Mouse (Mus musculus): ENCODE measurements around the gene Aox1.

Aox1 gene

DNA sequence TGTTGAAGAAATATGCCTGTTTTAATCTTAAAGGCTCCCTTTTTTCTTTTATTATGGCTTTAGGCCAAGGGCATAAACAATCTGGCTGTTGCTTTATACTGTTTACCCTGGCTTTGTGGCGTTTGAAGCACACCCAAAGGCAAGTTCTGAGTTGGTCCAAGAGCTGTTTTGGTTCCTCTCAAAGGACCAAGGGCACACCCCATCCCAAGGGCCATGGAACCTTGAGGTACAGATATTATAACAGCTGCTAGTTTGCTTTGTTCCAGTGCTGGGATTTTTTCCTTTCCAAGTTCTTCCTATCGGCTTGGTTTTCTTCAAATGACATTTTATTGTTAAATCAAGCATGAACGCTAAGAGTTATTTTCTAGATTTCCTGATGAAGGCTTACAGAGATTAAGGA lies 35.9 kb downstream of the Aox1 start:
- DNase-seq (ENCODE audit: low spot score), result no peak

DNA sequence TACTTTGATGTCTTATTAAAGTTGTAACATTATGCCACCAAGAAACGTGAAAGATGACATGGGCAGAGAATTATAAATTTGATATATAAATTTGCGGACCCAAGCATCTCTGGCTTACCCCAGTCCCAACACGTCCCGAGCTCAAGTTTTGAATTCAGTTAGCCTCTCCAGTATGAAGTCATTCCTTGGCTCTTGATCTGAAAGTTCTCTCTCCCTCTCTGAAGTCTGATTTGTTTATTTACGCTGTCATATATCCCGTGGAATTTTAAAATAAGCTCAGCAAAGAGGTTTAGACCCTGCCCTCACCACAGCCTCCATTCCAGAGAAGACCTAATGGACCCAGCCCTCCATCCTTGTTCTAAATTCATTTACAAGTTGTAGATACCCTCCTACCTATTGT lies 39.5 kb downstream of the Aox1 start:
- DNase-seq (ENCODE audit: low spot score), result no peak

DNA sequence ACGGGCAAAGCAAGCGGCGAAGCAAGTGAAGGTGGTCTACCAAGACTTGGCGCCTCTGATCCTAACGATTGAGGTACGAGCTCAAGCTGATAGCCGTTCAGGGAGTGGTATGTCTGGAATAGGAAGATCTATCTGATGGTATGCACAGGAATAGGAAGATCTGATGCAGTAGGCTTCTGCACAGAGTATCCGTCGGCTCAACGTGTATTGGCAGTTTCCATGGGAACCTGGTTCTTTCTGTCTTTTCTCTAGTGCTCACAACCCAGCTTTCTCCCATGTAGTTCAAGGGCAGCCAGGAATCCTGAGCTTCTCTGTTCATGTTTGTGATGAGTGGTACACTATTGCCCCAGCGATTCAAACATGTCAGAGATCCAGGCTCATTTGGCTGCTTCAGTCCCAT lies 40.4 kb downstream of the Aox1 start:
- DNase-seq (ENCODE audit: low spot score), result no peak

DNA sequence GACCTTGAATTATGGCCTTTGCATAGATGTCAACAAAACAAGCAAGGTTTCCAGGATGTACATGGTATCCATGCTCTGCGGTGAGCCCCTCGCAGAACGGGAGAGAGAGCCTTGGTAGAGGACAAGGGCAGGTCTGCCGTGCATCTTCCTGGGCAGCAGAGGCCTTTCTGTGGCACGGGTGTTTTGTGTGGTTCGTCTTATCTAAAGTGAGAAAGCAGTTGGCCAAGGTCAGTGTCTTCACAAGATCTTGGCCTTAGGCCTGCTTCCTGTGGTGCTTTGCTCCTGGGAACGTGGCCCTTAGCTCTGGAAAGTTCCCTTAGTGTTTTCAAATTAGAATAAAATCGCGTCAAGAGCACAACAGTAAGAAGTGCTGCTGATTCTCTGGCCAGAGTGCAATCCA lies 41.3 kb downstream of the Aox1 start:
- no peak for DNase-seq (ENCODE audit: low spot score)

DNA sequence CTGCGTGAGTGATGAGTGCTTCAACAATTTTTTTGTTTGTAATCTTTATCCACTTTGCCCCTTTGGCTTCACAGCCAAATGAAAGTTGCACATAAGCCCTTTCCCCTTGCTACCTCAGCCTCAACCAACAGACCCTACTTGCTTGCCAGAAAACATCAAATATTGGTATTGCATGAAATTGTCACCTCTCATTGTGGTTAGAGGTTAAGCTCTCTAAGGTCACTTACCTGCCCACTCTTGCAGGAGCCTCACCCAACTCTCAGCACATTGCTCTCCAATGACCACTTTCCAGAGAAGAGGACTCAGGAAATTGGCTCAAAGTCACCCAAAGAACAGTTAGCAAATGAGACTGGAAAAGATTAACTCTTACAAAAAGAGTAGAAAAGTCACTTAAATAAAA lies 41.8 kb downstream of the Aox1 start:
- DNase-seq (ENCODE audit: low spot score), result no peak

DNA sequence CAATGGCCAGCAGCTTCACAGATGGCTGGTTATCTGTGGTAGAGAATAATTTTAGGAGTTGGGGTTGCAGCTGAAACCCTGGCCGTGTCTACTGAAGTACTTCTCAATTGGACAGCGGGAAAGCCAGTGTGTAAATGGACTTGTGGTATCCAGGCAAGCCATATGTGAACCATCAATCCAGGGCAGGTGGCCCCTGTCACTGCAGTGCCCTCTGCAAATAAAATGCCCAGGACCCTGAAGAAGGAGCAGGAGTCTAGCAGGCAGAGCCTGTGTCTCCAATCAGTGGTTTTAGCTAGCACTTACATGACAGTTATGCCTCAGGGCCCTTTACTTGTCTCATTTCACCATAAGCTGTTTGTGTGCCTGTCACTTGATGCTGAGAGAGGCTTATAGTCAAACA lies 42.7 kb downstream of the Aox1 start:
- no peak for DNase-seq (ENCODE audit: low spot score)

DNA sequence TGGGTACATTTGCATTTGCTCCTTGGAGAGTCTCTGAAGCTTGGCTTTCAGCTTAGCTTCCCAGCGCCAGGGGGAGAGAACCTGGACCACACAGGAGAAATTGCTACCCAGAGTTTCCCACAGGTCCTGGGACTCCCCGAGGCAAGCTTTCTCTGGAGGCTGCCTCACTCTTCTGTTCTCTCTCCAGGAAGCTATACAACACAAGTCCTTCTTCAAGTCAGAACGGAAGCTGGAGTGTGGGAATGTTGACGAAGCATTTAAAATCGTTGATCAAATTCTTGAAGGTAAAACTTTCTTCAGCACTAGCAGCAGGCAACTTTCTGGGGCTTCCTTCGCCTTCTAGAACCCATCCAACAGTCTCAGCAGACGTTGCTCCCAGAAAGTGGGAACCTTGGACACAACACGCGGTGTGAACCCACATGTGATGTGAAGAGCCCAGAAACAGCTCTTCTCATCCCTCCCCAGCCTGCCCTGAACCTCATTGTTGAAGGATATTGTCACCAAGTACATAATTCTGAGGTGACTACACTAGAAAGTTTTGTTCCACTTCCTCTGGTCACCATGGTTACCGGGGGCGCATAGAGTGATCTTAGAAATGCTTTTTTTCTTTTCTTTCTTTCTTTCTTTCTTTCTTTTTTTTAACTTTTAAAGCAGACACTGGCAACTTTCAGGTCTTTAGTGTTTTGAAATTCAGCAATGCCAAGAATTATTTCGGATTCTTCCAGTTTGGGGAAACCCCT lies 43.4 kb downstream of the Aox1 start:
- no peak for DNase-seq (ENCODE audit: low spot score)

DNA sequence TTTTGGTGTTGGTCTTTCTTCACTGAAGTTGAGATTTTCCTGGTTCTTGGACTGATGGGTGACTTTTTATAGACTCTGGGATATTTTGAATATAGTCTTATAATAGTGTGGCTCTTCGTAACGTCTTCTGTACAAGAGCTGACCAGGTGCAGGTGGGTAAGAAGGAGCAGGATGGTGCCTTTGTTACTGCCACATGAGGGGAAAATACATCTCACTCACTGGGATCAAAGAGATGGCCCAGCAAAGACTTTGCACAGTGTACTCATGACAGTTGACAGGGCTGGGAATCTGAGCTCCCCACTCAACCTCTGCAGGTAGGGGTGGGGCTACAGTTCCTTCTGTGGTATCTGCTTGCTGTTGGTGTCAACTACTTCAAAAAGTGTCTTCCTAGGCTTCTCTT lies 44.5 kb downstream of the Aox1 start:
- no peak for DNase-seq (ENCODE audit: low spot score)

DNA sequence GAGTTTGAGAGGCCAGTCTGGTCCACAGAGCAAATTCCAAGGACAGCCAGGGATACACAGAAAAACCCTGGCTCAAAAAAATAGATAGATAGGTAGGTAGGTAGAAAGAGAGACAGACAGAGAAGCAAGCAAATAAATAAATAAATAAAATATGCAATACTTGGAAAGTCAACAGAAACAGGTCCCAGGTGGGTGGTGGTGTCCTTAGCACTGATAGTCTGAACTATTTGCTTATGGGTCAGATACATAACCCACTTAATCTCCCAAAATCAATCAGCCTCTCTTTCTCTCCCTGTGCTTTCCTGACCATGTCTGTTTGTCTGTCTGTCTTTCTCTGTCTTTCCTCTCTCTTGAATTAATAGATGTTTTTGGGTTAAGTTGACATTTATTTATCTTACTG lies 48.2 kb downstream of the Aox1 start:
- no peak for DNase-seq (ENCODE audit: low spot score)

DNA sequence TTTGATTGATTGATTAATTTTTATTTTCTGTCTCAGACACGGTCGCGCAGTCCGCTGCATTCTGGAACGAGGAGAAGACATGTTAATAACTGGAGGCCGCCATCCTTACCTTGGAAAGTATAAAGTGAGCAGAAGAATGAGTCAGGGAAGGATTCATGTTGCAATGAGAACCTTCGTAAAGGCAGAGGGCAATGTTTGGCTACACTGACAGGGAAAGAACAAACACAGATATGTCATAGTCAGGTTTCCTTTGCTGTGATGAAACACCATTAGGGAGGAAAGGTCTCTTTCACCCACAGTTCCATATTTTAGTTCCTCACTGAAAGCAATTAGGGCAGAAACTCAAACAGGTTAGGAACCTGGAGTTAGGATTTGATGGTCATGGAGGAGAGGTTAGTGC lies 48.7 kb downstream of the Aox1 start:
- DNase-seq (ENCODE audit: low spot score), result no peak

DNA sequence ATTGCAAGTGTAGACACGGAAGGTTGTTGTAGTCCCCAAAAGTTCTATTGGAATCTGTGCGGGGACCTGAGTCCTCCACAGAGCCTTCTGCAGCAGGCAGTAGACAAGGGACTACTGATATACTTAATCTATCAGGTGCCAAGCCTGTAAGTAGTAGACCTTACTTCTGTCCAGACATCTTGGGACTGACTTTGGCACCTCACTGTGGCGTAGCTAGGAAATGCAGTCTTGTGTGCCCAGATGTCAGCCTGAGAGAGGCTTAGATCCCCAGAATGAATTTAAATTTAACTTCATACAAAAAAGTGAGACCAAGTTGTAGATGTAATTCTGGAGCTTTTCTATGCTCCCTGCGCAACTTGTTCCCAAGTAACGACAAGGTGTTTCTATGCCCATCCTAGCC lies 50.0 kb downstream of the Aox1 start:
- DNase-seq (ENCODE audit: low spot score), result no peak

DNA sequence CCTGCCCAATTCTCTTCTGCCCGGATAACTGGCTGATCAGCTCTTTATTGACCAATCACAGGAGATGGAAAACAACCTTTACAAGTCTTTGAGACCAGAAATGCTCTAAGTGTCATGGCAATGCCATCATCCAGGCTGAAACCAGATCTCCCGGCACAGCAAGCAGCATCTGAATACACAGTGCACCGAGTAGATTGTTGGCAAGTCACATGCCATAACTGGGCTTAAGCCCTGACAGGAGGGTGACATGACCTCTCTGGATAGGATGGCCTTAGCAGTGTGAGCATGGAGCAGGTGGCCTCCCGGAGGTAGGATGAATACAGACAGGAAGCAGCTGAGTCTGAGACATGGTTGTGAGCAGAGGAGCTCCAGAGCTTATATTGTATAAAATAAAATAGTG lies 50.7 kb downstream of the Aox1 start:
- no peak for DNase-seq (ENCODE audit: low spot score)

DNA sequence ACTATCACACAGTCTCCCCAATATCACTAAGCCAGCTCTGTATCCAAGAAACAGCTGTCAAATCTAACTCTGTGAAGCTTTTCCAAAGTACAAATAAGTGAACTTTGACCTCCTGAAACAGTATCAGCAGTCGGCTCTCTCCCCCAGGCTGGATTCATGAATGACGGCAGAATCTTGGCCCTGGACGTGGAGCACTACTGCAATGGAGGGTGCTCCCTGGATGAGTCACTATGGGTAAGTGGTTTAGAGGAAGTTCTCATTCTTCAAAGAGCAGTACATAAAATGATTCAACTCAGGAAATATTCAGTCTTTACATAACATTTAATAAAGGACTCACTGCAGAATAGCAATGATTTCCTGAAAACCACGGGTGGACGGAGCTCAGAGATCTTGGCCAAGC lies 51.6 kb downstream of the Aox1 start:
- DNase-seq (ENCODE audit: low spot score), result no peak

DNA sequence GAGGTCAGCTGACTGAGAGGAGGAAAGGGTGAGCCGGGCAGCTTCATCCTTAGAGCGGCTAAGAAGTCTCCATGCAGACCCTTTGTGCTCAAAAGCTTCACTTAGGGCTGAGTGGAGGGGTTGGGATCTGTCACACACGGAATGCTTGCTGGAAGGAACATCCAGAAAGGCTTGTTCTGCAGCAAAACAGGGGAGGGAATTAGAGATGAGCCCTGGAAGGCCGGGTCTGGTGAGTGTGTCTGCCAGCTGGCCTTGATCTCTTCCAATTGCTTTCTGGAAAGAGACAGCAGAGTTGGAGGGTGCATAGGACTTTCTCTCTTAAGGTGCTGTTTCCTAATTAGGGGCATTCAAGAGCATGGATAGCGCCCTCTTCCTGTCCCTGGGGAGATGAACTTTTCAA lies 59.6 kb downstream of the Aox1 start:
- no peak for DNase-seq (ENCODE audit: low spot score)

DNA sequence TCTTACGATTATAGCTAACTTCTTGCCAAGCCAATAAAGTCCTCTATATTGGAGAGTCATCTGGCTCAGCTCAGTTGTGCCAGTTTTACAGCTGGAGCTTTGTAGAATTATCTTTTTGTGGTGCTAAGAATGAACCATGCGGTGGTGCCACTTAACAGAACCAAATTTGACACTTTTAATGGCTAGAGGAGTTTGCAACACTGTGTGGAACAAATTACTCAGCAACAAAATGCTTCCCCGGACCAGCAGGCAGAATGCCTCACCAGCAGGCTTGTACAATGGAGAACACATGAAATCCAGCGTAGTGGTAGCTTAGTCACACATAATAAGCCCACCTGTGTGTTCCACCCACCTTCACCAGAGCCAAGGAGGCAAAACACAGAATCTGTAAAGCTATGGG lies 60.5 kb downstream of the Aox1 start:
- DNase-seq (ENCODE audit: low spot score), result no peak

DNA sequence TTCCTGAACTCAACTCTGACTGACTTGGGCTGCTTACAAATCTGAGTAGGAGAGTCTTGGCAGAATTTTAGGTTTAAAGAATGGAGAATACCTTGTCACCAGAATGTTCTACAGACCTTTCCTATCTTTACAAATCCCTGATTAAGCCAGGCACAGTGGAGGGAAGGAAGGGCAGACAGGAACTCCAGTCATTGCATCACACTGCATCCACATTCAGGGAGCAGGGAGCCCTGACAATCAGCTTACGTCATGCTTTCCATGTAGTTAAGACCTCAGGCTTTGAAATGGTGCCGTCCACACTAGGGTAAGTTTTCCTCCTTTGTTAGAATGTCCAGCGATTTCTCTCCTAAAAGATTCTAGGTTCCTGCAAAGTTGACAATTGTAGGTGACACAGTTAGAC lies 61.5 kb downstream of the Aox1 start:
- no peak for DNase-seq (ENCODE audit: low spot score)

DNA sequence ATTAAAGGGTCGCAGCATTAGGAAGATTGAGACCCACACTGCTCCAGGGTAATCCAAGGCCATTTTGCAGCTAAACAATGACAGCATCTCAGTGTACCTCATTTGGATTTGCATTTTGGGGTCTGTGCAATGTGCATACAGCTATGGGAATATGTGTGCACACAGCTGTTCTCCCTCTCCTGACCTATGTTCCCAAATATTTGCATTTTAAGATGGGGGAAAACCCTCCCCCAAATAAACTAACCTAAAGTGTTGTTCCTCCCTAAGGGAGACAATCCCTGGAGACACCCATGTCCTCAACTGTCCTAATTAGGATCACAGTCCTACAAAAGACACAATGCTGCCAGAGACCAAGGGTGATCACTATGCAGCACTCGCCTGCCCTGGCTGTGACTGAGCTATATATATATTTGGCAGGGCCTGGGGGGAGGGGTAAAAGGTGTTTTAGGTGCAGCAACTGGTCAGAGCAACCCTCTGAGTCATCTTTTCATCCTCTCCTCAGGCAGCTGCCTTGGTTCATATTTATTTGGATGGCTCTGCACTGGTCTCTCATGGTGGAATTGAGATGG lies 62.3 kb downstream of the Aox1 start:
- no peak for DNase-seq (ENCODE audit: low spot score)

DNA sequence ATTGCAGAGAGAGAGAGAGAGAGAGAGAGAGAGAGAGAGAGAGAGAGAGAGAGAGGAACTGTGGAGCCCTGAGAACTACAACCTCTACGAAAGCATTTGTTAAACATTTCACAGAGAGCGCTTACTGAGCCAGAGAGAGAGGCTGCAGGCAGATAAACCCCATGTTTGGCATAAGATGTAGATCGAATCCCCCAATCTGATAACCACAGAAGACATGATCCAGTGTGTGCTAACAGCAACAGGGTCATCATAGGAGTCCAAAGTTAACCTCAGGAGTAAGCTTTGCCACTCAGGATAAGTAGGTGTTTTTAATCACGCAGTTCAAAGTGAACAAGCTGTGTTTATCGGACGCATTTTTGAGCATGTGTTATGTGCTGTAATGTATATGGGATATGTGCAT lies 67.6 kb downstream of the Aox1 start:
- DNase-seq (ENCODE audit: low spot score), result no peak

DNA sequence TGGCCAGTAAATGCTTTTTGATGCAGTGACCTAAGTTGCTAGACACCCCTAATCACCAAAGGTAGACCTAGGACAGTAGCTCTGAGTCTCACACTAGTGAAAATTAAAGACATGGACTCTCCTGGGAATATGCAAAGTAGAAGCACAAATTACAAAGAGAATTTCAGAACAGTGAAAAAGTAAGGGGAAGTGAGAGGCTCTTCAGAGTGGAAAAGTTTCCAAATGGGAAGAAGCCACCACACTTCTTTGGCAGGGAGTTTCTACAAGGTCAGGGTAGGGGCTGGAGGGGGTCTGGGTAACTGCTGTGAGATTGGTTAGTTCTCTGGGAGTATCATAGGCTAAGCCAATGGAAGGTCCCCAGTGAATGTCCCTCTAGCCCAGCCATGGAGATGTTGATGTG lies 69.4 kb downstream of the Aox1 start:
- DNase-seq (ENCODE audit: low spot score), result no peak

DNA sequence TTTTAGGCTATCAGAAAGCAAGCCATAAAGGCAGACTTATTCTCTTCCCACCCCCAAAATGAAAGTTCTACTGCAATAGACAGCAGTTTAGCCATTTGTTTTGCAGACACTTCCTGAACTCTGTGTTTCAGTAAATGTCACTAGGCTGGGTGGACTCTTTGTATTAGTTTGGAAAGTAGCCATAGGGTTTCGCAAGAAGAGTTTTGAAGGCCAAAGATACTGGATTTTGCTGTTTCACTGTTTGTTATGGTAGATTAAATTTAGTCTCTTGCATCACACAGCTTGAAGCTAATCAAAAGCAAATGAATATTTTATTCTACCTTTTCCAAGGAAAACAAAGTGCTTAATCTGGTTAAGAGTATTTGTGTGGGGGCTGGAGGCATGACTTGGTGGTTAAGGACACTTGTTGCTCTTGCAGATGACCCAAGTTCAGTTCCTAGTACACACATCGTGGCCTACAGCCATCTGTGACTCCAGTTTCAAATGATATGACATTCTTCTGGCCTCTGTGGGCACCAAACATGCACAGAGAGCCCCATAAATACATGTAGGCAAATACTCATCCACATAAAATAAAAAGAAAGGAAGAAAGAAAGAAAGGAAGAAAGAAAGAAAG lies 71.9 kb downstream of the Aox1 start:
- no peak for DNase-seq (ENCODE audit: low spot score)

DNA sequence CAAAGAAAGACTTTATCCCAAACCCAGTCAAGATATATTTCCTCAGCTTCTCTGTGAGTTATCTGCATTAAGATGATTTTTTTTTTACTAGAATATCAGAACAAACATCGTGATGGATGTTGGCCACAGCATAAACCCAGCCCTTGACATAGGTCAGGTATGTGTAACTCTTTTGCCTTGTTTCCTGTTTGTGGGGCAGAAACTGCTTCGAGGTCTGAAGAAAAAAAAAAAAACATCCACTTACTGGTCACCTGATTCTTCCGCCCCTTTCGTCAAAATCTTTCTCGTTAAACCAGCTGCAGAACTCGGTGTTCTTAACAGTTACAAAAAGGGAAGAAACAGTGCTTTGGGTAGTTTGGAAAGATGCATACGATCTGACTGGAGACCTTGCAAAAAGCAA lies 72.8 kb downstream of the Aox1 start:
- no peak for DNase-seq (ENCODE audit: low spot score)

DNA sequence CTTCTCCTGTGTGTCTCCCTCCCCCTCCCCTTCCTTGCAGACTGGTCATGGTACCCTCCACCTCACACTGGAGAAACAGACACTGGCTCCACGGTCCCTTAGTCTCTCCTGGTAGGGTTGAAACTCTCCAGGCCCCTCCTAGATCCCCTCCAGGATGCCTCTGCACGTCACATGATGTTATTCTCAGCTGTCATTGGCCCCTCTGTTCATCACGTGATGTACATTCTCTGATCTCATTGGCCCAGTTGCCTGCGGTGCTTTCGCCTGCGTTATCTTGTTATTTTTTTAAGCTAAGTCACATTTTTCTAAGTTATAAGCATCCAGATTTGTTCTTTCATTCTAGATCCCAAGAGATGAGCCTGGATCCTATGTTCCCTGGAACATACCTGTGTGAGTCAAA lies 76.0 kb downstream of the Aox1 start:
- no peak for DNase-seq (ENCODE audit: low spot score)

DNA sequence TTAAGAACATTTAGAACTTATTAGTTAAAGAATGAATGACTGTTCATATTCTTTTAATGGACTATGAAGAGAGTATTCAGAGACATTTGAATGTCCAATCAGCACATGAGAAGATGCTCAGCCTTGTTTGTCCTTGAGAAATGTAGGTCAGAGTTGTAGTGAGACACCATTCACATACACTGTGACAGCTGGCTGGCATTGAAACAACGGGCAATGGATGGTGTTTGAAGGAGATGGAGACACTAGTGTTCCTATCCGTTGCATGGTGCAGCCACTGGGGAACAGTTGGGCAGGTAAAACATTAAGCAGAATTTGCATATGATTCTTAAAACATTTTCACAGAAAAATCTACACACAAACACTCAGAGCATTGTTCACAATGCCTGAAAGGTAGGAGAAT lies 77.3 kb downstream of the Aox1 start:
- no peak for DNase-seq (ENCODE audit: low spot score)

DNA sequence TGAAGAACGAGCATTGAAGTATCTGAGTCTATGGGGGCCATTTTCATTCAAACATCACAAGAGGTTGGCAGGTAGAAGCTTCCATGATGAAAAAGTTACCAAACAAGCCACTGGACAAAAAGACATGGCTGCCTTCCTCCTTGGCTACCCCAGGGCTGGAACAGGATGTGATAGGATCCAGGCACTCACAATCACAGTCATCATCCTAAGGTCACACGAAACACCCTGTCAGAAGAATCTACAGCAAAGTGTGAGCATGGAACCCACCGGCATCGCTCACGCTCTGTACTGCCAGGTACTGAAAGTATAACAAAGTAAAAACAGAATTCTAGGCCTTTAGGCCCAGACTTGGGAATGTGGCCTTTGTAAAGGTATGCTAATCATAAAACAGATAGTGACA lies 80.5 kb downstream of the Aox1 start:
- DNase-seq (ENCODE audit: low spot score), result no peak
